ENCODE assay signal across 9 mouse cellular contexts in genomic region chr9:118556951-118557780, GRCm38 (mm10). TPM values are rescaled to one million over a fixed set of nuclear protein-coding genes. Genes with fewer than 3 reads are reported as not detected.
DNase-seq lines count a peak whose midpoint lies in the region; ATAC-seq and TF ChIP-seq lines count a peak whose summit lies in the region.
"Had no signal": no experiment of that assay in that cellular context is flagged by ENCODE, and none has a peak within 500 bp of the region (broad histone marks: within the 10 kb centered on the region; RNA-seq: fewer than 3 reads in every experiment).

No protein-coding gene starts in this region.

- peak; percentile 26; the same call in 1 of the 2 replicates for ATAC-seq in embryonic facial prominence, embryonic 14.5 days (ENCODE audit: low read depth)
- ATAC-seq in granulocyte monocyte progenitor cell, adult 5-6 weeks (replicated peaks; ENCODE audit: poor library complexity, severe bottlenecking) = no peak

- no peak for TF ChIP-seq CTCF in brain, embryonic 14.5 days (IDR thresholded peaks at IDR 0.05; ENCODE audit: borderline replicate concordance, extremely low read depth, insufficient read depth, insufficient read length)

- no peak for TF ChIP-seq POLR2A in brain, embryonic 14.5 days (IDR thresholded peaks at IDR 0.05; ENCODE audit: borderline replicate concordance, extremely low read depth, insufficient read depth, insufficient read length, poor library complexity, severe bottlenecking)

- intact Hi-C loops in heart, postnatal 14 days (cut with DNase I) = no loop called here
- intact Hi-C loops in left cerebral cortex, postnatal 4 days (cut with DNase I) = no loop called here

- H3K4me3 ChIP-seq in embryonic facial prominence, embryonic 14.5 days (ENCODE audit: low read depth, low read length) = no peak overlapping the region
- no peak overlapping the region for H3K4me3 ChIP-seq in embryonic facial prominence, embryonic 10.5 days
- H3K4me3 ChIP-seq: limb, embryonic 12.5 days had no signal

- WGBS in embryonic facial prominence, embryonic 14.5 days = 83% methylated on average over 24 of the region's 24 CpGs
- 91% methylated on average over 24 of the region's 24 CpGs for WGBS in embryonic facial prominence, embryonic 10.5 days

- no peak overlapping the region for H3K4me2 ChIP-seq in embryonic facial prominence, embryonic 14.5 days (ENCODE audit: low read depth, low read length)
- H3K4me2 ChIP-seq: limb, embryonic 12.5 days had no signal

- H3K36me3 ChIP-seq in embryonic facial prominence, embryonic 14.5 days (ENCODE audit: control insufficient read depth, insufficient read depth, low read length) = peaks cover 87% of the 10 kb centered on the region
- peaks cover 98% of the 10 kb centered on the region for H3K36me3 ChIP-seq in embryonic facial prominence, embryonic 10.5 days (replicated peaks)

- no peak overlapping the region for H3K9ac ChIP-seq in embryonic facial prominence, embryonic 14.5 days (ENCODE audit: low read depth, low read length)
- H3K9ac ChIP-seq: limb, embryonic 12.5 days had no signal

- H3K27me3 ChIP-seq in embryonic facial prominence, embryonic 14.5 days (replicated peaks; ENCODE audit: control insufficient read depth, insufficient read depth, low read length) = no peaks in the 10 kb centered on the region
- H3K27me3 ChIP-seq in embryonic facial prominence, embryonic 10.5 days (replicated peaks; ENCODE audit: low read depth, poor library complexity, severe bottlenecking) = no peaks in the 10 kb centered on the region
- H3K27me3 ChIP-seq: limb, embryonic 12.5 days had no signal

- H3K9me3 ChIP-seq in embryonic facial prominence, embryonic 14.5 days (ENCODE audit: control insufficient read depth, low read length) = no peaks in the 10 kb centered on the region
- H3K9me3 ChIP-seq in embryonic facial prominence, embryonic 10.5 days = no peaks in the 10 kb centered on the region
- H3K9me3 ChIP-seq: limb, embryonic 12.5 days had no signal

- DNase-seq in embryonic facial prominence, embryonic 14.5 days (ENCODE audit: low spot score) = peak; percentile 35
- no peak for DNase-seq in embryonic facial prominence, embryonic 10.5 days (ENCODE audit: low spot score)
- DNase-seq in brain, embryonic 14.5 days (ENCODE audit: low read depth) = peak; percentile 46
- peak; percentile 22 to 34 for DNase-seq in heart, postnatal 14 days
- peak; percentile 35 for DNase-seq in left cerebral cortex, postnatal 4 days
- no peak for DNase-seq in MN1 (ENCODE audit: low spot score)
- no peak for DNase-seq in adrenal gland, adult (ENCODE audit: inconsistent age in 2 of 2, low spot score in 1 of 2)

- no peaks in the 10 kb centered on the region for H3K4me1 ChIP-seq in embryonic facial prominence, embryonic 14.5 days (ENCODE audit: control insufficient read depth, insufficient read depth, low read length)
- H3K4me1 ChIP-seq in embryonic facial prominence, embryonic 10.5 days = no peaks in the 10 kb centered on the region
- H3K4me1 ChIP-seq: limb, embryonic 12.5 days had no signal

- no peak overlapping the region for H3K27ac ChIP-seq in embryonic facial prominence, embryonic 14.5 days (replicated peaks; ENCODE audit: low read depth, low read length)
- no peak overlapping the region for H3K27ac ChIP-seq in embryonic facial prominence, embryonic 10.5 days (replicated peaks)
- H3K27ac ChIP-seq: limb, embryonic 12.5 days had no signal

RNA-seq across cellular contexts. Expression of gene Itga9, which starts 49.3 kb away (rescaled TPM):
- 13.7 TPM in 2 replicates for polyA plus RNA-seq in embryonic facial prominence, embryonic 14.5 days (2014; fragmentation: Nextera tagmentation; extraction: Ambion mirVana)
- 11.9 and 13.4 TPM in 2 replicates for polyA plus RNA-seq in embryonic facial prominence, embryonic 10.5 days (2016; fragmentation: Nextera tagmentation; extraction: Ambion mirVana)
- 3.0 and 3.1 TPM in 2 replicates for polyA plus RNA-seq in brain, embryonic 14.5 days (2012; rRNA removed)
- total RNA-seq in heart, postnatal 14 days (2021) = 10 to 100 TPM; 74.4 to 88.1 TPM
- total RNA-seq in left cerebral cortex, postnatal 4 days (2021) = 1 to 10 TPM; 5.4 to 6.4 TPM
- 0.19 TPM in 1 of 2 replicates, not detected in the other for total RNA-seq in granulocyte monocyte progenitor cell, adult 5-6 weeks (2014; fragmentation: Nextera tagmentation)
- 0.13 and 0.26 TPM in 2 replicates for total RNA-seq in granulocyte monocyte progenitor cell, adult 5-6 weeks (2017)

RNA-seq across cellular contexts. Expression of gene Golga4, which starts 51.1 kb away (rescaled TPM):
- polyA plus RNA-seq in embryonic facial prominence, embryonic 14.5 days (2014; fragmentation: Nextera tagmentation; extraction: Ambion mirVana) = 48.5 and 52.2 TPM in 2 replicates
- polyA plus RNA-seq in embryonic facial prominence, embryonic 10.5 days (2016; fragmentation: Nextera tagmentation; extraction: Ambion mirVana) = 41.6 and 43.1 TPM in 2 replicates
- 44.5 and 60.5 TPM in 2 replicates for polyA plus RNA-seq in brain, embryonic 14.5 days (2012; rRNA removed)
- 100 to 1,000 TPM; 180 to 187 TPM for total RNA-seq in heart, postnatal 14 days (2021)
- 10 to 100 TPM; 79.6 to 81.9 TPM for total RNA-seq in left cerebral cortex, postnatal 4 days (2021)
- 50.2 and 61.6 TPM in 2 replicates for total RNA-seq in granulocyte monocyte progenitor cell, adult 5-6 weeks (2014; fragmentation: Nextera tagmentation)
- 69.4 and 82.7 TPM in 2 replicates for total RNA-seq in granulocyte monocyte progenitor cell, adult 5-6 weeks (2017)

Comparison
In these comparisons a context has a peak if more than half of its experiments do, and no peak if none do; other contexts are left out.
1. DNase-seq: peak in embryonic facial prominence, embryonic 14.5 days (single experiment), brain, embryonic 14.5 days (single experiment), heart, postnatal 14 days (2 of 2) and left cerebral cortex, postnatal 4 days (single experiment); none in embryonic facial prominence, embryonic 10.5 days (single experiment), MN1 (single experiment) and adrenal gland, adult (0 of 2).
2. RNA of gene Itga9, which starts 49.3 kb away (total RNA-seq): 74.4 to 88.1 TPM in heart, postnatal 14 days; 5.4 to 6.4 TPM in left cerebral cortex, postnatal 4 days and 0.13 to 0.26 TPM in granulocyte monocyte progenitor cell, adult 5-6 weeks; every median in the first group is over 10 times any median in the second.